Mouse (Mus musculus): Measurements from ENCODE around the gene Eid3. TPM values are rescaled to one million over a fixed set of nuclear protein-coding genes. Genes with fewer than 3 reads are reported as not detected.

Gene Eid3
- polyA plus RNA-seq (2012; rRNA removed), result 0.34 TPM in 1 of 2 replicates, not detected in the other

DNA sequence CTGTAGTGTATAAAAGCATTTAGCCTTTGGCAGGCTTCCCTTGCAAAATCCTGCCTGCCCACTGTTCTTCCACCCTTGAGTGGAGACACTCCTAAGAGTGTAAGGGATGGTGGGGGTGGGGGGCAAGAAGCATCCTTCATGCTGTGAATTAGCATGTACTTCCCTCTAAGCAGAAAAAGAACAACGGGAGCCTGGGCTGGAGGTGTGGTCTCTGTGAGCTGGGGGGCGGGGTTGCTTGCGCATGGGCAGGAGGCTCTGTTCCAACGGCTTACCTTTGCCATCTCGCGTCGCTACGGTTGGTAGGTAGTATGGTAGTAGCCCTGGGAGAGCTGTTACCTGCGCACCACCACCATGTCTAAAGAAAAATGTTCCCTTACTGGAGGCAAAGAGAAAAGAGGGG, at the start of gene Eid3:
Gene Eid3, plus strand, starts transcription at position 271 of the 400 bp plus-strand sequence.
- Histone ChIP-seq H3K4me3 (ENCODE audit: extremely low read depth, insufficient read depth, insufficient read length) (peak within 1 kb of the TSS; percentile 2; the same call in 1 of the 2 replicates), H3K27ac (ENCODE audit: insufficient read depth, low read length) (no peak within 1 kb of the TSS), H3K36me3 (ENCODE audit: control insufficient read depth, insufficient read depth, low read length) (no peaks in the 10 kb centered on the region; the same call in 1 of the 2 replicates), H3K4me1 (ENCODE audit: control insufficient read depth, insufficient read depth, insufficient read length) (no peaks in the 10 kb centered on the region; the same call in 1 of the 2 replicates), H3K27me3 (ENCODE audit: control insufficient read depth, insufficient read depth, low read length) (no peaks in the 10 kb centered on the region)
- no peak for TF ChIP-seq POLR2A (IDR thresholded peaks at IDR 0.05; ENCODE audit: low read depth, low read length)
- no peak for TF ChIP-seq CTCF (IDR thresholded peaks at IDR 0.05; ENCODE audit: extremely low read depth, insufficient read depth, insufficient read length, insufficient replicate concordance)
- 32% methylated on average over 9 of the region's 9 CpGs for WGBS
- DNase-seq (ENCODE audit: low read depth in 1 of 2, low spot score in 2 of 2), result no peak

DNA sequence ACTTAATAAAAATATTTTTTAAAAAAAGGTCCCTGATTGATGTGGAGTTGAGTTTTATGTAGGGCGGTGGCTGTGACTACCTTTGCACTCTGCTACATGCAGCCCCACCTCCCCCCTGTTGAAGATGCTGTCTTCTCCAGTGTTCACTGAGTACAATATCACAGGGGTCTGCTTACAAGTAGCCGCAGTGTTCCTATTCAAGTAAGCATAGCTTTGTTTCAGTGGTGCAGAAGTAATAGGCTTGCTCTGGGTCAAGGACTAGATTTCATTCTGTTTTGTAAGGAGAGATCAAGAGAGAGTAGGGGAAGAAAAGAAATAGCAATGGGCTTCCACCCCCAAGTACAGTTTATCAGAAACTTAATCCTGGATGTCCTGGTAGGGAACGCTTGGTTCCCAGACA, 48.9 kb upstream of the Eid3 start:
- TF ChIP-seq CTCF (IDR thresholded peaks at IDR 0.05; ENCODE audit: extremely low read depth, insufficient read depth, insufficient read length, insufficient replicate concordance) (no peak), POLR2A (IDR thresholded peaks at IDR 0.05; ENCODE audit: low read depth, low read length) (no peak)
- Histone ChIP-seq H3K36me3 (ENCODE audit: control insufficient read depth, insufficient read depth, low read length) (no peaks in the 10 kb centered on the region), H3K27me3 (ENCODE audit: control insufficient read depth, insufficient read depth, low read length) (no peaks in the 10 kb centered on the region), H3K27ac (ENCODE audit: insufficient read depth, low read length) (no peak overlapping the region), H3K4me3 (ENCODE audit: extremely low read depth, insufficient read depth, insufficient read length) (no peak overlapping the region), H3K4me1 (ENCODE audit: control insufficient read depth, insufficient read depth, insufficient read length) (peaks cover 13% of the 10 kb centered on the region)
- WGBS, result 94% methylated on average over 3 of the region's 3 CpGs
- no peak for DNase-seq (ENCODE audit: low read depth in 1 of 2, low spot score in 2 of 2)

DNA sequence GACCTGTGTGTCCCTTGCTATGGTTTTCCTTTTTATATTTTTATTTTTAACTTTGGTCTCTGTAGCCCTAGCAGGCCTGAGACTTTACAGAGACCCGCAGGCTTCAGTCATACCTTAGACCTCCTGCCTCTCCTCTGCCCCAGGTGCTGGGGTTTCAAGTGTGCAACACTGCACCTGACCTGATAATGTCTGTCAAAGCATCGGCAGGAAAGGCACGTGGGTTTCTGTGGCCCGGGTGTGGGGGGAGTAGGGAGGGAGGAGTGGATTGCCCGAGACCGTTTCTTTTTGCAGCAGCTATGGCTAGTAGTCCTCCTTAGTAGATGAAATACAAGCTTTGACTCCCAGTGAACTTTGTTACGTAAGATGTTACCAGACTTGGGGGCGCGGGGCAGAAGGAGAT, 48.5 kb upstream of the Eid3 start:
- no peak overlapping the region for H3K4me3 ChIP-seq (ENCODE audit: extremely low read depth, insufficient read depth, insufficient read length)
- H3K27ac ChIP-seq (ENCODE audit: insufficient read depth, low read length), result no peak overlapping the region
- TF ChIP-seq POLR2A (IDR thresholded peaks at IDR 0.05; ENCODE audit: low read depth, low read length) (no peak), CTCF (IDR thresholded peaks at IDR 0.05; ENCODE audit: extremely low read depth, insufficient read depth, insufficient read length, insufficient replicate concordance) (no peak)
- no peaks in the 10 kb centered on the region for H3K27me3 ChIP-seq (ENCODE audit: control insufficient read depth, insufficient read depth, low read length)
- H3K4me1 ChIP-seq (ENCODE audit: control insufficient read depth, insufficient read depth, insufficient read length), result peaks cover 13% of the 10 kb centered on the region
- DNase-seq (ENCODE audit: low read depth in 1 of 2, low spot score in 2 of 2), result no peak
- H3K36me3 ChIP-seq (ENCODE audit: control insufficient read depth, insufficient read depth, low read length), result no peaks in the 10 kb centered on the region
- WGBS, result 37% methylated on average over 9 of the region's 9 CpGs

DNA sequence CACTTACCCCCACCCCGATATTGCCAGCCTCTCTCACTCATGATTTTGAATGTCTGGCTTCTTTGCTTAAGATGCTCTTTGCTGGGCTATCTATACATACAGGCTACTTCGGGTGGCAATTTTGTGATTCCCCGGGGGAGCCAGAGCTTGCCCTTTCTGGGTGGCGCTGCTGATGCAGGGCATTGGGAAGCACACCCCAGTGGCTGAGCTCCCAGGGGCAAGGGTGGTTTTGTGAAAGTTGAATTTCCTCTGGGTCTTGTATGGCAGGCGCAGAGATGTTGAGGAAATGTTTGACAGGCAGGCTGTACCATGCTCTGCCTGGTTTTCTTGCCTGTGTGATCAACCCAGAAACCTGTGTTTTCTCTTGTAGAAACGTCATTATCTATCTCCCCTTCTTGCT, 47.8 kb upstream of the Eid3 start:
- no peak overlapping the region for H3K4me3 ChIP-seq (ENCODE audit: extremely low read depth, insufficient read depth, insufficient read length)
- DNase-seq (ENCODE audit: low read depth in 1 of 2, low spot score in 2 of 2), result peak in 1 of 2 experiments; percentile 55
- 40% methylated on average over 6 of the region's 6 CpGs for WGBS
- no peaks in the 10 kb centered on the region for H3K36me3 ChIP-seq (ENCODE audit: control insufficient read depth, insufficient read depth, low read length)
- H3K27me3 ChIP-seq (ENCODE audit: control insufficient read depth, insufficient read depth, low read length), result no peaks in the 10 kb centered on the region
- H3K27ac ChIP-seq (ENCODE audit: insufficient read depth, low read length), result peak overlapping the region; percentile 18; the same call in 1 of the 2 replicates
- H3K4me1 ChIP-seq (ENCODE audit: control insufficient read depth, insufficient read depth, insufficient read length), result peaks cover 10% of the 10 kb centered on the region
- TF ChIP-seq POLR2A (IDR thresholded peaks at IDR 0.05; ENCODE audit: low read depth, low read length) (no peak), CTCF (IDR thresholded peaks at IDR 0.05; ENCODE audit: extremely low read depth, insufficient read depth, insufficient read length, insufficient replicate concordance) (no peak)

DNA sequence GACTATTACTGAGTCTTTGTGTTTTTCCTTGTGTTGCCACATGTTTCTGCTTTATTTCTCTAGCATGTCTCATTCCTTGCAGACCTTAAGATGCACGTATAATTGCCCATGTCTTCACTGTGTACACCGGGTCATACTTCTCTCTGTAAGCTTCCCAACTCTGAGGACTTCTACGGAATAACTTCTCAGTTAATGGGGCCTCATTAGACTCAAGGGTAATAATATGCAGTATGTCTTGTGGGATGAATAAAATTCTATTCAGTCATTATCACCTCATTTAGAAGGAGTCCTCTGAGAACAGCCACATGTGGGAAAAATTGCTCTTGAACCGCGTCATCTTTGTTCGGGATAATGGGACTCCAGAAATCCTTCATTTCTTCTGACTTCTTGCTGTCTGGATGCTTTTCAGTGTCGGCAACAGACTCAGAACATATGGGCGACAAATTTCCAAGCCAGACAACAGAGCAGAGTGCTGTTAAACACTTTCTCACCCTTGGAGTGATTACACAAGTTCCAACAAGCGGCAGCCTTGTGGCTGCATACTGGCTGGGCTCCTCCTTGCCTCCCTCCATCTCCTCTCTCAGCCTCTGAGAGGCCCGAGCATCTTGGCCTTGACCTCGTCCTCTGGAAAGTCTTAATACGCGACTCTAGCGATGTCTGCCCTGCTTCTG, 43.2 kb upstream of the Eid3 start:
- H3K27ac ChIP-seq (ENCODE audit: insufficient read depth, low read length), result no peak overlapping the region
- no peak for DNase-seq (ENCODE audit: low read depth in 1 of 2, low spot score in 2 of 2)
- WGBS, result 90% methylated on average over 14 of the region's 14 CpGs
- peaks cover 4% of the 10 kb centered on the region for H3K4me1 ChIP-seq (ENCODE audit: control insufficient read depth, insufficient read depth, insufficient read length)
- TF ChIP-seq POLR2A (IDR thresholded peaks at IDR 0.05; ENCODE audit: low read depth, low read length) (no peak), CTCF (IDR thresholded peaks at IDR 0.05; ENCODE audit: extremely low read depth, insufficient read depth, insufficient read length, insufficient replicate concordance) (no peak)
- H3K36me3 ChIP-seq (ENCODE audit: control insufficient read depth, insufficient read depth, low read length), result no peaks in the 10 kb centered on the region
- no peak overlapping the region for H3K4me3 ChIP-seq (ENCODE audit: extremely low read depth, insufficient read depth, insufficient read length)
- no peaks in the 10 kb centered on the region for H3K27me3 ChIP-seq (ENCODE audit: control insufficient read depth, insufficient read depth, low read length)

DNA sequence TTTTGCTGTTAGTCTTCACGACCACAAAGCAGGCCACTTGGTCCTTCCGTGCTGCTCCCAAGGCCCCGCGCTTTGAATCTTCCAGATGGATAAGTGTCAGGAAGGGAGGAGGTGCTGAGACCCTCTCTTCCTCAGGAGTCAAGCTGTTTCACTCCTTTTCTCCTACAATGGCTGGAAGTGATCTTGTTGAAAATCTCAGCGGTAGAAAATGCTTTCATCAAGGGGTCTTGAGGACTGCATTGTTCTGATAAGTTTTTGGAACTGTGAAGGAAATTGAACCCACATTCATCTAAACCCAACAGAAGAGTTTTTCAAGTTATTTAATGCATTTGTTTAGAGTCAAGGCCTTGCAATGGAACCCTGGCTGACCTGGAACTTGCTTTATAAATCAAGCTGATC, 42.6 kb upstream of the Eid3 start:
- no peak for DNase-seq (ENCODE audit: low read depth in 1 of 2, low spot score in 2 of 2)
- Histone ChIP-seq H3K27ac (ENCODE audit: insufficient read depth, low read length) (no peak overlapping the region), H3K4me1 (ENCODE audit: control insufficient read depth, insufficient read depth, insufficient read length) (peaks cover 4% of the 10 kb centered on the region), H3K4me3 (ENCODE audit: extremely low read depth, insufficient read depth, insufficient read length) (no peak overlapping the region), H3K36me3 (ENCODE audit: control insufficient read depth, insufficient read depth, low read length) (no peaks in the 10 kb centered on the region), H3K27me3 (ENCODE audit: control insufficient read depth, insufficient read depth, low read length) (no peaks in the 10 kb centered on the region)
- WGBS, result 88% methylated on average over 5 of the region's 5 CpGs
- TF ChIP-seq POLR2A (IDR thresholded peaks at IDR 0.05; ENCODE audit: low read depth, low read length), result no peak
- TF ChIP-seq CTCF (IDR thresholded peaks at IDR 0.05; ENCODE audit: extremely low read depth, insufficient read depth, insufficient read length, insufficient replicate concordance), result no peak

DNA sequence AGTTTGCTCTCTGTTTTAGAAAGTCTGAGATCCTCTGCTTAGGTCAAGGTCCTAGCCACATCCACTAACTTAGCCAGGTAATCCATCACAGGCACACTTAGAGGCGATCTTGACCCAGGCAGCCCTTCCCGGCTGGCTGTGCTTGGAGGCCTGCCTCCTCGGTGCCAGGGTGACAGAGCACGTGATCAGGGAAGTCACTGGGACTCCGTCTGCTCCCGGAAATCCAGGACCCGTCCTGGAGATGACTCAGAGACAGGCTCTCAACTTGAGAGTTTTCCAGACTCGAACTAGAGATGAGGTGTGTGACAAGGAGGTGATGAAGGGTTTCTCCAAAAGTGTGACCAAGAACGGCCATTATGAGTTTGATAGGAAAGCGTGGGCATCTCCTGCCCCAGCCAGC, 41.9 kb upstream of the Eid3 start:
- no peak overlapping the region for H3K4me3 ChIP-seq (ENCODE audit: extremely low read depth, insufficient read depth, insufficient read length)
- H3K27ac ChIP-seq (ENCODE audit: insufficient read depth, low read length), result no peak overlapping the region
- H3K27me3 ChIP-seq (ENCODE audit: control insufficient read depth, insufficient read depth, low read length), result no peaks in the 10 kb centered on the region
- no peaks in the 10 kb centered on the region for H3K36me3 ChIP-seq (ENCODE audit: control insufficient read depth, insufficient read depth, low read length)
- DNase-seq (ENCODE audit: low read depth in 1 of 2, low spot score in 2 of 2), result no peak
- no peaks in the 10 kb centered on the region for H3K4me1 ChIP-seq (ENCODE audit: control insufficient read depth, insufficient read depth, insufficient read length)
- no peak for TF ChIP-seq CTCF (IDR thresholded peaks at IDR 0.05; ENCODE audit: extremely low read depth, insufficient read depth, insufficient read length, insufficient replicate concordance)
- TF ChIP-seq POLR2A (IDR thresholded peaks at IDR 0.05; ENCODE audit: low read depth, low read length), result no peak
- WGBS, result 85% methylated on average over 10 of the region's 10 CpGs
